Mouse (Mus musculus) cortical plate, adult 2 months (tissue): ENCODE data around the gene Acvr1.

Experiments used
- CTCF ChIP-seq: fragments of 200-500 bp; IDR thresholded peaks from 2 replicates; pipeline ENCODE4 v1.5.1; 2011; ENCODE audit warnings: mild to moderate bottlenecking, control low read depth, low read length; ENCODE audit not compliant: insufficient read depth; ENCODE audit errors: extremely low read depth
- POLR2A ChIP-seq: fragments of 200-500 bp; IDR thresholded peaks from 2 replicates; pipeline ENCODE4 v1.6.1; 2011; ENCODE audit warnings: mild to moderate bottlenecking, low read length, control low read depth; ENCODE audit not compliant: insufficient read depth; ENCODE audit errors: extremely low read depth

DNA sequence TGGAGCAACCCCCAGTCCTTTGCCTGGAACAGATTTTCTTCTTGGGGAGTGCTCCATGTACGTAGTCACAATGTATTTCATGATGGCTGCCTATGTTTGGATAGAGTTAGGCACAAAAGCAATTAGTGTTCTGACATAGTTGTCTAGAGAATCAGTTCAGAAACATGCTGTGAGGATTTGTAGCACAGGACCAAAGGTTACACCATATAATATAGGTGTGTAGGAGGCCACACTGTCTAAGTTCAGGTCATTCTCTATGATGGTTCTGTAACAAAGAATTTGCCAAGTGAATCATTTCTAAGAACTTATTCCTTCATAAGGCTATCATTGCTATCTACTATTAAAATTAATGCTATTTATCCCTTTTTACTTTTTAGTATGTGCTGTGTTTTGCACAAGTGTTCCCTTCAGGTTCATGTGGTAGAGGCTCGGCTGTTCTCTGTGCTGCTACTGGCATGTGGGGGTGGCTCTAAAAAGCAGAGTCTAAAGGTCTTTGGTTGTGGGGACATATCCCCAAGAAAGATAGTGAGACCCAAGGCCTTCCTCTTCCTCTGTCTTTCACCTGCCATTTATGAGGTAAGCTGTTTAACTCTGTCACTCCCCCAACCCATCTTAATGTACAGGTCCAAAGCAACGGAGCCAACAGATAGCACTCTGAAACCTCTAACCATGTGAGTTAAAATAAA is 205.5 kb downstream of the Acvr1 start:
- TF ChIP-seq CTCF = no peak
- TF ChIP-seq POLR2A = no peak
